Mouse (Mus musculus): ENCODE results near the gene Wdr18.
"Not testable (repeated sequence)": the region's sequence is repeated elsewhere in the genome, so short reads cannot be mapped to it uniquely, and the experiment has no call there.

The Wdr18 gene

GRCm38 (mm10) chr10:79946752-79947322 is 13.1 kb upstream of the Wdr18 start:
- no peak for DNase-seq (ENCODE audit: low spot score)

DNA sequence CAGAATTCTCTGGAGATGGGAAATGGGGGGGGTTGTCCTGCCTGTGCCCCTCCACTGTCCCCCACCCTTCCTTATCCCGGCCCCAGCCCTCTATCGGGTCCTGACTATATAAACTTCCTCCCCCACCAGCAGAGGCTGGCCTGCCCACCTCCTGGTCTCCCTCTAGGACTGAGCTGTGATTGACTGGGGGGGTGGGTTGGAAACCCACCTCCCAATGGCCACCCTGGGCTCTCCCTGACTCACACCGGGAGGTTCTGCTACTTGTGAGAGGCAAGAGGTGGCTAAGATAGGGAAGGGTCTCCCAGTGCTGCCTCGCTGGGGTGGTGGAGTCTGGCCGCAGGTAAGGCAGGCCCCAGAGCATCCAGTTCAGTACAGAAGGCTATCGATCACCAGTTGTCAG is 12.4 kb upstream of the Wdr18 start:
- no peak for DNase-seq (ENCODE audit: low spot score)

DNA sequence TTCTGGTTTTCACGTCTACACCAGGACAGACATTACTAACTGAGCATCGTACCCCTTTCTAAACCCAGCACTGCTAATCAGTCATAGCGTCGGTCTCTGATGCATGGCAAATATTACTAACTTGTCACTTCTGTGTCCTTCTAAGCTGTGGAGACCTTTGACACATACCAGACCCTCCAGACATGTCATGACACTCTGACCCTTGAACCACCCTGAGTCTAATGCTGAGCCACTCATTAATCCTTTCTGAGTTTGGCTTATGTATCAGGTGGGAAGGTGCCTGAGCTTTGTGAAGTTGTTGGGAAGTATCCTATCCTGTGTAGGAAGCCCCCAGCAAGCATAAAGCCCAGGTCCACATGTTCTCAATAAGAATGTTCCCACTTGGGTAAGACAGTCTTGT is 10.1 kb upstream of the Wdr18 start:
- no peak for DNase-seq (ENCODE audit: low spot score)

GRCm38 (mm10) chr10:79950661-79951060 is 9.3 kb upstream of the Wdr18 start:
- no peak for DNase-seq (ENCODE audit: low spot score)

DNA sequence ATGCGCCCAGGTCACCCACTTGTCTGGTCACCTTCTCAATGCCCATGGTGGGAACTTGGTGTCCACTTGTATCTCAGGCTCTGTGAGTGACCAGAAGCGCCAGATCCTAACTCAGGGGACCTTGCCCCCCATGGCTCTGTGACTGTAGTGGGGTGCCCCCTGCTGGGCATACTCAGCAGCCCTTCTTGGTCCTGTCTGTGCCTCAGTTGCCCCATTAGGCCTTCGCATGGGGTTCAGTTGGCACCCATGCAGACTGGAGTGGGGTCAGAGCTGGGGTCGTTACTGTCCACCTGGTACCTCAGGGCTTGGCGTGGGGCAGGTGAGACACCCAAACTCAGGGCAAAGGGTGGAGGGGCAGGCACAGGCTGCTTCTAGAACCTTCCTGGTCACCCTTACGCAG is 6.0 kb upstream of the Wdr18 start:
- no peak for DNase-seq (ENCODE audit: low spot score)

DNA sequence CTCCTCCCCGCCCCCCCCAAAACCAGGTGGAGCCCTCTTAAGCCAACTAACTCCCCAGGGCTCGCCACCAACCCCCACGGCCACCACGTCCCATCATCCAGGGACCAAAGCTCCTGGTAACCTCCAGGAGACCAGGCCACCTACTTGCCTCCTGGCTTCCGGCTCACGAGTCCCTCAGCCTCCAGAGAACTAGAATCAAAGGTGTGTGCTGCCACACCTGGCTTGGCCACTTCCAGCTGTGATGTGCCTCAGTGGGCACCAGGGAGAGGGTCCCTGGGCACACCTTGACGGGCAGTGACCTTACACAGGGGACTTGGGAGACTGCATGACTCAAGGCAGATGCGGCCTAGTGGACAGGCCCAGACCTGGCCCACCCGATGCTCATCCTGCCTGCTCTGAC is 4.3 kb upstream of the Wdr18 start:
- no peak for DNase-seq (ENCODE audit: low spot score)

GRCm38 (mm10) chr10:79956643-79957154 is 3.3 kb upstream of the Wdr18 start:
- DNase-seq (ENCODE audit: low spot score), result no peak

- DNase-seq (ENCODE audit: low spot score), result peak; percentile 63
Measured at GRCm38 (mm10) chr10:79958140-79958816, 1.7 kb upstream of the Wdr18 start.

DNA sequence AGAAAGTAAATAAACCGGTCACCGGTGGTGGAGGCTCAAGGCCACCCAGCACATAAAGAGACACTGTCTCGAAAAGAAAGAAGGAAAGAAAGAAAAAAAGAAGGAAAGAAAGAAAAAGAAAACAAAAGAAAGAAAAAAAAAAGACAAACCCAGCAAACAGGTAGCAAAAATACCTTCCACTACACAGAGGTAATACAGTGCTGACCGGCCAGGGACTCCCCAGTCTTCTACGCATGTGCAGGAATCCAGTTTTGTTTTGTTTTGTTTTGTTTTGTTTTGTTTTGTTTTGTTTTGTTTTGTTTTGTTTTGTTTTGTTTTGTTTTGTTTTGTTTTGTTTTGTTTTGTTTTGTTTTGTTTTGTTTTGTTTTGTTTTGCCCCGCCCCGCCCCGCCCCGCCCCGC is 540 bp upstream of the Wdr18 start:
- not testable (repeated sequence) for DNase-seq (ENCODE audit: low spot score)

- DNase-seq (ENCODE audit: low spot score), result no peak
Measured at GRCm38 (mm10) chr10:79960671-79961294, 831 bp downstream of the Wdr18 start.

DNA sequence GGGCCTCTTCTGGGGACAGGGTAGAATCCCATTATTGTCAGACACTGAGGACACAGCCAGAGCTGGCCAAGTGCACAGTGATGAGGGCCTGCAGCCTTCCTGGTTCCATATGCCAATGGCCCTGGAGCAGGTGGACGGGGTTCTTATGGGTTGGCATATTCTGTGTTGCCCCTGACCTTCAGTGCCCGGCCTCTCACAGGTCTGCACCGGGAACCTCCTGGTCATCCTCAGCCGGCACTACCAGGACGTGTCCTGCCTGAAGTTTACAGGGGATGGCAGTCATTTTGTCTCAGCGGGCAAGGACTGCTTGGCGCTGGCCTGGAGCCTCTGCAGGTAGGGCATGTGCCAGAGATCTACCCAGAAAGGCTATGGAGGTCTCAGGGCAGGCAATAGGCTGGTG is 4.8 kb downstream of the Wdr18 start:
- DNase-seq (ENCODE audit: low spot score), result no peak

GRCm38 (mm10) chr10:79965325-79965724 is 5.4 kb downstream of the Wdr18 start:
- no peak for DNase-seq (ENCODE audit: low spot score)

GRCm38 (mm10) chr10:79966886-79967400 is 7.0 kb downstream of the Wdr18 start:
- no peak for DNase-seq (ENCODE audit: low spot score)

- DNase-seq (ENCODE audit: low spot score), result no peak
Measured at GRCm38 (mm10) chr10:79968181-79968580, 8.2 kb downstream of the Wdr18 start.

GRCm38 (mm10) chr10:79969124-79969568 is 9.2 kb downstream of the Wdr18 start:
- no peak for DNase-seq (ENCODE audit: low spot score)

- no peak for DNase-seq (ENCODE audit: low spot score)
Measured at GRCm38 (mm10) chr10:79970415-79971182, 10.6 kb downstream of the Wdr18 start, which contains the start of gene Grin3b. TSS of gene Grin3b (plus strand) at chr10:79970715.

DNA sequence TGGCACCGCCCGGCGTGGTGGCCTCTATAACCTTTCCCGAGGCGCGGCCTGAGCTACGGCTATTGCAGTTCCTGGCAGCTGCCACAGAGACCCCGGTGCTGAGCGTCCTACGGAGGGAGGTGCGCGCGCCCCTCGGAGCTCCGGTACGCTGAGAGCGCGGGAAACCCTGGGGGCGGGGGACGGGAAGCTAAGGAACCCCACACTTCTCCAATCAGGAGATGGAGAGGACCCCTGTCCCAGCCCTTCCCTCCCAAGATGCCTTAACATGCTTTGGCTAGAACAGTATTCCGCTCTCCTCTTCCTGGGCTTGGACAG is 11.2 kb downstream of the Wdr18 start:
- DNase-seq (ENCODE audit: low spot score), result no peak

DNA sequence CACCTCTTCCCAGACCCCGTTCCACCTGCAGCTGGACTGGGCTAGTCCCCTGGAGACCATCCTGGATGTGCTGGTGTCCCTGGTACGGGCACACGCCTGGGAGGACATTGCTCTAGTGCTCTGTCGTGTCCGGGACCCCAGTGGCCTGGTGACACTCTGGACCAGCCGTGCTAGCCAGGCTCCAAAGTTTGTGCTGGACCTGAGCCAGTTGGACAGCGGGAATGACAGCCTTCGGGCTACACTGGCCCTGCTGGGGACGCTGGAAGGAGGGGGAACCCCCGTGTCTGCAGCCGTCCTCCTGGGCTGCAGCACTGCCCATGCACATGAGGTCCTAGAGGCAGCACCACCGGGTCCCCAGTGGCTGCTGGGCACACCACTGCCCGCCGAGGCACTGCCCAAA is 12.9 kb downstream of the Wdr18 start:
- DNase-seq (ENCODE audit: low spot score), result no peak

- DNase-seq (ENCODE audit: low spot score), result no peak
Measured at GRCm38 (mm10) chr10:79974087-79974486, 14.1 kb downstream of the Wdr18 start.

GRCm38 (mm10) chr10:79974668-79975067 is 14.7 kb downstream of the Wdr18 start:
- DNase-seq (ENCODE audit: low spot score), result no peak

DNA sequence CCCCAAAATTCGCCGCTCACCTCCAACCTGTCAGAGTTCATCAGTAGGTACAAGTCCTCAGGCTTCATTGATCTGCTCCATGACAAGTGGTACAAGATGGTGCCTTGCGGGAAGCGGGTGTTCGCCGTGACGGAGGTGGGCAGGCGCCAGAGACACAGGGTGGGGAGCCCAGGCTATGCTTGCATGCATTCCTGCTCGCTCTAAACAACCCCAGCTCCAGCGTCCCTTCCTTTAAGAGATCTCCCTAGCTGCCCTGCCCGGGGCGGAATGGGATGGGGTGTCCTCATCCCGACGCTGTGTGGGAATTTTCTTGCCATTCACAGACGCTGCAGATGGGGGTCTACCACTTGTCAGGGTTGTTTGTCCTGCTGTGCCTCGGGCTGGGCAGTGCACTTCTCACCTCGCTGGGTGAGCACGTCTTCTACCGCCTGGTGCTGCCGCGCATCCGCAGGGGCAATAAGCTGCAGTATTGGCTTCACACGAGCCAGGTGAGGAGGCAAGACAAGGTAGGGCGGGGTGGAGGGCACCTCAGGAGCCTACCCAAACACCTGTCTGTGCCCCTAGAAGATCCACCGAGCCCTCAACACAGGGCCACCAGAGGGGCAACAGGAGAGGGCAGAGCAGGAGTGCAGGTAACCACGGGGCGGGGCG is 16.2 kb downstream of the Wdr18 start:
- DNase-seq (ENCODE audit: low spot score), result no peak

- DNase-seq (ENCODE audit: low spot score), result no peak
Measured at GRCm38 (mm10) chr10:79976722-79977107, 16.8 kb downstream of the Wdr18 start.

Measured in ovary, adult 18-20 months (tissue).